Mouse (Mus musculus): Measurements from ENCODE around the gene Loxl4.

GRCm38 (mm10) chr19:42587704-42588103 is 24.9 kb downstream of the Loxl4 start:
- TF ChIP-seq CTCF (IDR thresholded peaks at IDR 0.05 in 2 of 3, conservative IDR thresholded peaks at IDR 0.05 in 1 of 3; ENCODE audit: control insufficient read depth in 1 of 3, insufficient read depth in 1 of 3, low read depth in 2 of 3, low read length in 3 of 3, poor library complexity in 1 of 3, severe bottlenecking in 1 of 3) (no peak), POLR2A (IDR thresholded peaks at IDR 0.05; ENCODE audit: control insufficient read depth in 1 of 2, insufficient read depth in 1 of 2, low read depth in 1 of 2, low read length in 2 of 2, poor library complexity in 1 of 2) (no peak), MXI1 (IDR thresholded peaks at IDR 0.05; ENCODE audit: low read depth, low read length) (no peak), GATA1 (IDR thresholded peaks at IDR 0.05; ENCODE audit: low read depth, low read length) (no peak), MAFK (IDR thresholded peaks at IDR 0.05; ENCODE audit: borderline replicate concordance, low read depth, low read length) (no peak), EP300 (IDR thresholded peaks at IDR 0.05; ENCODE audit: low read depth in 1 of 2, low read length in 2 of 2) (no peak), ZMIZ1 (IDR thresholded peaks at IDR 0.05; ENCODE audit: low read depth, low read length) (no peak), RCOR1 (IDR thresholded peaks at IDR 0.05; ENCODE audit: low read depth, low read length) (no peak)

All from MEL (cell line).